Mouse (Mus musculus) forebrain, embryonic 12.5 days (tissue): ENCODE data around the gene Ednrb. TPM values are rescaled to one million over a fixed set of nuclear protein-coding genes. Genes with fewer than 3 reads are reported as not detected.
A peak's percentile ranks its signal among the peaks of the same experiment; 100 is the strongest.
"Not testable (repeated sequence)": the region's sequence is repeated elsewhere in the genome, so short reads cannot be mapped to it uniquely, and the experiment has no call there.

Experiments
- ATAC-seq: fragments of 200-750 bp; cut with Nextera tagmentation; 2 replicates; pipeline ENCODE4 v1.8.0; 2017; ENCODE audit warnings: moderate TSS enrichment; ENCODE audit not compliant: low FRiP score
- H3K27ac ChIP-seq: fragments of 300-500 bp; sonication (generic); 2 replicates; pipeline ENCODE4 v1.5.1; 2016; ENCODE audit warnings: mild to moderate bottlenecking
- H3K27me3 ChIP-seq: fragments of 300-500 bp; sonication (generic); 2 replicates; pipeline ENCODE4 v1.6.1; 2016; ENCODE audit warnings: mild to moderate bottlenecking
- H3K36me3 ChIP-seq: fragments of 300-500 bp; sonication (generic); replicated peaks from 2 replicates; pipeline ENCODE4 v1.6.1; 2016; ENCODE audit warnings: mild to moderate bottlenecking
- H3K4me1 ChIP-seq: fragments of 300-500 bp; sonication (generic); 2 replicates; pipeline ENCODE4 v1.6.1; 2016
- H3K4me2 ChIP-seq: fragments of 300-500 bp; sonication (generic); 2 replicates; pipeline ENCODE4 v1.6.1; 2016; ENCODE audit warnings: mild to moderate bottlenecking, moderate library complexity
- H3K4me3 ChIP-seq: fragments of 300-500 bp; sonication (generic); replicated peaks from 2 replicates; pipeline ENCODE4 v1.5.1; 2016; ENCODE audit warnings: mild to moderate bottlenecking
- H3K9ac ChIP-seq: fragments of 300-500 bp; sonication (generic); 2 replicates; pipeline ENCODE4 v1.6.1; 2016; ENCODE audit warnings: mild to moderate bottlenecking
- H3K9me3 ChIP-seq: fragments of 300-500 bp; sonication (generic); 2 replicates; pipeline ENCODE4 v1.6.1; 2016
- WGBS: fragments of 180-500 bp; shearing (Covaris S2); methylation state at CpG from one replicate; pipeline ENCODE4 v1.1.7; 2016; 5-methylcytosine and 5-hydroxymethylcytosine counted together
- polyA plus RNA-seq: library from polyadenylated mRNA; unstranded; fragments of >200 nt; fragmentation: Nextera tagmentation; extraction: Ambion mirVana; gene quantifications from 2 replicates; pipeline ENCODE4 v1.2.1, GENCODE M21; 2016

Ednrb gene
- polyA plus RNA-seq, 1 experiment from 2014 or later: 67.9 TPM

DNA sequence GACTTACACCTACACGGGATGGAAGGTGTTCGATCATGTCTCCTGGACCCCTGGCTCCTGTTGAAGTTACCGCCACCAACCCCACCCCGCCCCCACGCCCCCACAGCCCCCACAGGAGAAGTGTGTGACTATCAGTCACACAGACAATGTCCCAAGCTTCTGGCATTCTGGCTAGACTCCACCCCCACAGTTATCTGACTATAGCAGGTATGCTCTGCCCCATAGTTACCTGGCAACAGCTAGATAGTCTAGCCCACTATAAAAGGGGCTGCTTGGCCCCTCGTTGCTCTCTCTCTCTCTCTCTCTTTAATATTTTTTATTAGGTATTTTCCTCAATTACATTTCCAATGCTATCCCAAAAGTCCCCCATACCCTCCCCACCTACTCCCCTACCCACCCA is 63.9 kb downstream of the Ednrb start:
- H3K4me3 ChIP-seq, H3K4me2 ChIP-seq, H3K27ac ChIP-seq, H3K9ac ChIP-seq, H3K9me3 ChIP-seq, H3K27me3 ChIP-seq, H3K36me3 ChIP-seq, ATAC-seq: not testable (repeated sequence)
- H3K4me1 ChIP-seq: peaks cover 30% of the 10 kb centered on the region
- 91% methylated on average over 6 of the region's 6 CpGs for WGBS

DNA sequence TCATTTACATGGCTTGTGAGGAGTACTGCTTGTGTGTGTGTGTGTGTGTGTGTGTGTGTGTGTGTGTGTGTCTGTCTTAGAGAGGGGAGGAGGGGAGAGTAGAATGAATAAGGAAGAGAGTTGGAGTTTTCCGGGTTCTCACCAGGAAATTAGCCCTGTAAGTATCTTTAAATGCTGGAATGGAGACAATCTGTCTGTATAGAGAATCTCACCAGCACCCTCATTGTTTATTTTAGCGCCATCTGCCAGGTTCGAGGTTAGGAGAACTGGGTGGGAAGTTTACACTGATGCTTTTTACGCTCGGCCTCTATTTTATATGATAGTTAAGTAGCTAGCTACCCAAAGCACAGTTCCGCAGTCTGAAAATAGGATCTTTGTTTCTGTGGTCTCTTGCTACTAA is 64.9 kb downstream of the Ednrb start:
- H3K27ac ChIP-seq: peak overlapping the region; percentile 91
- peaks cover 34% of the 10 kb centered on the region for H3K4me1 ChIP-seq
- WGBS: 65% methylated on average over 6 of the region's 6 CpGs
- H3K9ac ChIP-seq: no peak overlapping the region; the same call in 1 of the 2 replicates
- no peak; the same call in 1 of the 2 replicates for ATAC-seq
- H3K4me3 ChIP-seq: peak overlapping the region; percentile 18; the same call in 1 of the 2 replicates
- H3K27me3 ChIP-seq: no peaks in the 10 kb centered on the region
- H3K9me3 ChIP-seq: no peaks in the 10 kb centered on the region
- H3K4me2 ChIP-seq: peak overlapping the region; percentile 51
- no peaks in the 10 kb centered on the region for H3K36me3 ChIP-seq

DNA sequence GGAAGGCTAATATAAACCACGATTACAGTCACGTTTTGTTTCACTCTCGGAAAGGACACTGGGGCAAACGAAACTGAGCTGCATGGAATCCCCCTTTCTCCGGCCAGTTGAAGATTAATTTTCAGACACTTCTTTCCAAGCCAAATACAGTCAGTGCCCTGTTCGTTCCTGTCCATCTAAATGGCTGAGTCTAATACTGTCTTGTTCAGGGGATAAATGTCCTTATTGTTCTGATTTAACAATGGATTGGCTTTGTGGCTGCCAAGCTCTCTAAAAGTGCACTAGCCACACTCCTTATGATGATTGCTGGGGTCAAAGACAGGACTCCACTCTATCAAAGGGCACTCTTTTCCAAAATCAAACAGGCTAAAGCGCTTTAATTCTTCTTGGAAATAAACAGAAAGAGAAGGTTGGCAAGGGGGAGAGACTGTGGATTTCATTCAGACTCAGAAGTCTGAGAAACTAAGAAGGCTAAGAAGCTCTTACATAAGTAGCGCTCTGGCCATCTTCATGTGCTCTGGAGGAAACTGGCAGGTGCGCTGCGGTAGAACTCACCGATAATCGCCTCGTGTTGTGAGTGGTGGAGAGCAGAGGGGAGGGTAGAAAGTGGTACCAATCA is 65.6 kb downstream of the Ednrb start:
- peak overlapping the region; percentile 45; the same call in 1 of the 2 replicates for H3K9ac ChIP-seq
- ATAC-seq: peak; percentile 71
- no peaks in the 10 kb centered on the region for H3K9me3 ChIP-seq
- H3K27ac ChIP-seq: peak overlapping the region; percentile 91
- WGBS: 11% methylated on average over 13 of the region's 13 CpGs
- H3K4me2 ChIP-seq: peak overlapping the region; percentile 51
- H3K36me3 ChIP-seq: no peaks in the 10 kb centered on the region
- peaks cover 34% of the 10 kb centered on the region for H3K4me1 ChIP-seq
- H3K4me3 ChIP-seq: peak overlapping the region; percentile 18
- H3K27me3 ChIP-seq: no peaks in the 10 kb centered on the region

DNA sequence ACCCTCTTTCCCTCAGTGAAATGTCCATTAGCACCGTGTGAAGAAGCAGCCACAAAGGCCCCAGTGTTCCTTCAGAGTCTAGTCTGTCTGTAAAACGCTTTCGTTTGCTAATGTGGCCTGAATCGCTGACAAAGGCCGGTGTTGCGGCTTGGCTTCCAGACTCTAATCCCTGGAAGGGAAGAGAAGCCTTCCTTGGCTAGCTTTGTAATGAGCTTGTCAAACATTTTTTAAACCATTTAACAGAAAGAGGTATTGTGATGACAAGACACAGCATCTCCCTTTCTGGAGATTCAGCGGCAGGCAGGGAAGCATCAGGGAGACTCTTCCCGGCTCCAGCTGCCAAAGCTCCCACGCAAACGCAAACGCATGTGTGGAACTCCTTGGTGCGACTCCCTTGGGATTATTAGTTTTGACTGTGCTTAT is 66.2 kb downstream of the Ednrb start:
- Histone ChIP-seq H3K9ac (peak overlapping the region; percentile 45; the same call in 1 of the 2 replicates), H3K4me1 (peaks cover 34% of the 10 kb centered on the region)
- 2% methylated on average over 12 of the region's 12 CpGs for WGBS

DNA sequence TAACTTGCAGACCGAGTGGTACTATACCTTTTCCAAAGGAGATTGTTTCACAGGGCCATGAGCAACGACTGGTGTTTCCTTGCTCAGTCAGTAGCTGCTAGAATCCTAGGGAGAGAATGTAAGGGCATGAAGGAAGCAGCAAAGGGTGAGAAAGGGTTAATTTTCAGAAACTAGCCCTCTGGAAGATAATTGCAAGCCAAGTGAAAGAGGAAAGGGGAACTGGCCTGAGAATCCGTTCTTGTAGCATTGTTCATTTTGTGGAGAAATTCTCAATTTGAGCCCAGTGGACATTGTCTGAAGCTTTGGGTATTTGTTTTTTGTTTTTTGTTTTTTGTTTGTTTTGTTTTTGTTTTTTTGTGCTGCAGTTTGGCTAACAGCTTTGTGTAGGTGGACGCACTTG is 66.8 kb downstream of the Ednrb start:
- H3K27me3 ChIP-seq: no peaks in the 10 kb centered on the region
- no peak overlapping the region for H3K4me3 ChIP-seq
- WGBS: 19% methylated on average over 4 of the region's 4 CpGs
- peak overlapping the region; percentile 91 for H3K27ac ChIP-seq
- H3K4me2 ChIP-seq: peak overlapping the region; percentile 51; the same call in 1 of the 2 replicates
- ATAC-seq: no peak
- no peaks in the 10 kb centered on the region for H3K9me3 ChIP-seq
- no peak overlapping the region for H3K9ac ChIP-seq
- H3K36me3 ChIP-seq: no peaks in the 10 kb centered on the region
- H3K4me1 ChIP-seq: peaks cover 34% of the 10 kb centered on the region

More for the DNA sequence above, 66.2 kb downstream of the Ednrb start:
- no peaks in the 10 kb centered on the region for H3K36me3 ChIP-seq
- ATAC-seq: peak; percentile 85
- H3K27ac ChIP-seq: peak overlapping the region; percentile 91
- peak overlapping the region; percentile 51 for H3K4me2 ChIP-seq
- H3K9me3 ChIP-seq: no peaks in the 10 kb centered on the region
- peak overlapping the region; percentile 18 for H3K4me3 ChIP-seq
- H3K27me3 ChIP-seq: no peaks in the 10 kb centered on the region

DNA sequence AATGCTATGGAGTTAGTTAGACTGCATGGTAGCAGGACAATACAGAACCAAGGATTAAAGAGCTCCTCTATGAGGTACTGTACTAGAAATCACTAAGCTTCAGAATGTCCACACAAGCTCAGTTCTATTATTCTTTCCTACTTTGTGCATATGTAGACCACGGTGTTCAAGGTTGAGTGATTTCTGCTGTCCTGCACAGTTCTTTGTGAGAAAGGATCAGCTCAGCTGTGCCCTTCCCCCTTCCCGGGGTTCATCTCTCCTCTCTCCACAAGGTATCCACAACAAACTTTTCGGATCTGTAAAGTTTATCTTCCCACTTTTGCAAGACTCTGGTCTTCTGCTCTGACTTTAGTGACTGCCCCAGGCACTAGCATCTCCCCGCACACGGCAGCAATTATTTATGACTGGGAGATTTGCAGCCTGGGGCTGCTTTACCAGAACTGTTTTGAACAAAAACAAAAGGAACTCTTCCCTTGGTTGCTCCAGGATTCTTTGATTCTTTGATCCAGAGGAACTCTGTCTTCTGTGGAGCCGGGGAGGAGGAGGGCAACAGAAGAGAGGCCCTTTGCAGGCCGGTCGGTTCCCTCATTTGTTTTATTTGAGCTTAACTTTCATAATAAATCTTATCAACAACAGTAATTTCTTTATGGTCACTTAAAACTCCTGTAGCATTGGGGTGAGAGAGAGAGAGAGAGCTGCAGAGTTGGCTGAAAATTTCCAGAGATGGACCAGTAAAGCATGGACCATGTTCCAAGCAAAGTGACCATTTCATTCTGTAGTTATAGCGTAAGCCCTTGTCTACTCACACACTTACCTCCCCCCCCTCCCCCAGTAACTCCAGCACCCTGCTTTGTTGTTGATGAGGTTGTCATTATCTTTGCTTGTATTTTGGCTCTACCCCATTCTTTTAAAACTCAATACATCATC is 74.6 kb downstream of the Ednrb start:
- Histone ChIP-seq H3K27me3 (no peaks in the 10 kb centered on the region), H3K27ac (peak overlapping the region; percentile 36; the same call in 1 of the 2 replicates), H3K4me2 (no peak overlapping the region), H3K36me3 (no peaks in the 10 kb centered on the region), H3K9me3 (no peaks in the 10 kb centered on the region), H3K4me1 (peaks cover 19% of the 10 kb centered on the region), H3K4me3 (no peak overlapping the region), H3K9ac (no peak overlapping the region)
- no peak; the same call in 1 of the 2 replicates for ATAC-seq
- 20% methylated on average over 9 of the region's 9 CpGs for WGBS

DNA sequence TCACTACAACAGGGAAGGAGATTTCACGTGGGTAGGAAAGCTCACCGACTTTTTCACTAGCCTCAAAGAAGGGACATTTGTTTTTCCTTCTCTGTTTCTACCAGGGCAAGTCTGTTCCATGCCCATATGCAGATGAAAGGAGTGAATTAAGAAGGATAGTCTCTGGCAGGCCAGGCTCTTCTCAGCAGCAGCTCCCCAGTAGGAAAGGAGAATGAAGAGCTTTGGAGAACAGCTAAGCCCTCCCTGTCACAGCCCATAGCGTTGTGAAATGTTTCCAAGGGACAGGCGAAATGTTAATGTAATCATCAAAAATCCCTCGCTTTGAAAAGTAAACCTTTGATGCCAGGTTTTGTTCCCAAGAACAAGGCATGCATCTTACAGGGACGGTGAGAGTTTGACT is 76.7 kb downstream of the Ednrb start:
- Histone ChIP-seq H3K27ac (no peak overlapping the region), H3K4me2 (no peak overlapping the region), H3K27me3 (no peaks in the 10 kb centered on the region), H3K9me3 (no peaks in the 10 kb centered on the region), H3K4me1 (peaks cover 26% of the 10 kb centered on the region), H3K36me3 (no peaks in the 10 kb centered on the region), H3K9ac (no peak overlapping the region), H3K4me3 (no peak overlapping the region)
- 54% methylated on average over 6 of the region's 6 CpGs for WGBS
- ATAC-seq: no peak

Other genes with a start within 250 kb of the Ednrb start
- 27.8 and 29.5 TPM in 2 replicates for gene Slain1, start 194.2 kb downstream of the Ednrb start, polyA plus RNA-seq